Mouse (Mus musculus): ENCODE data around the gene Crip2. TPM values are rescaled to one million over a fixed set of nuclear protein-coding genes. Genes with fewer than 3 reads are reported as not detected.

Crip2 gene
- polyA plus RNA-seq, 1 experiment from 2014 or later, result 354 TPM

Other genes with a start within 250 kb of the Crip2 start
- gene Jag2, start 210.5 kb upstream of the Crip2 start, polyA plus RNA-seq (2014; fragmentation: Nextera tagmentation; extraction: Ambion mirVana), result 5.3 and 7.5 TPM in 2 replicates
- gene Nudt14, start 198.1 kb upstream of the Crip2 start, polyA plus RNA-seq (2014; fragmentation: Nextera tagmentation; extraction: Ambion mirVana), result 62.8 and 75.9 TPM in 2 replicates
- 35.0 and 37.5 TPM in 2 replicates for gene Btbd6, start 163.8 kb upstream of the Crip2 start, polyA plus RNA-seq (2014; fragmentation: Nextera tagmentation; extraction: Ambion mirVana)
- gene Brf1, start 139.5 kb upstream of the Crip2 start, polyA plus RNA-seq (2014; fragmentation: Nextera tagmentation; extraction: Ambion mirVana), result 43.0 and 51.0 TPM in 2 replicates
- 16.1 and 21.6 TPM in 2 replicates for gene Pacs2, start 125.7 kb upstream of the Crip2 start, polyA plus RNA-seq (2014; fragmentation: Nextera tagmentation; extraction: Ambion mirVana)
- gene Tex22, start 65.7 kb upstream of the Crip2 start, polyA plus RNA-seq (2014; fragmentation: Nextera tagmentation; extraction: Ambion mirVana), result not detected in 2 replicates
- 16.6 and 18.7 TPM in 2 replicates for gene Mta1, start 42.0 kb upstream of the Crip2 start, polyA plus RNA-seq (2014; fragmentation: Nextera tagmentation; extraction: Ambion mirVana)
- gene Crip1, start 6.1 kb downstream of the Crip2 start, polyA plus RNA-seq (2014; fragmentation: Nextera tagmentation; extraction: Ambion mirVana), result 32.5 and 46.1 TPM in 2 replicates
- 9.5 and 10.2 TPM in 2 replicates for gene Tedc1, start 16.2 kb downstream of the Crip2 start, polyA plus RNA-seq (2014; fragmentation: Nextera tagmentation; extraction: Ambion mirVana)
- gene Tmem121, start 45.7 kb downstream of the Crip2 start, polyA plus RNA-seq (2014; fragmentation: Nextera tagmentation; extraction: Ambion mirVana), result 28.9 and 31.5 TPM in 2 replicates

Data from forebrain, embryonic 14.5 days (tissue).